Mouse (Mus musculus) adrenal gland (tissue): ENCODE results near the gene Sap25.

Source experiments
- intact Hi-C: fragments of 180-260 bp; cut with DNase I; formaldehyde crosslinking; loops from one replicate; pipeline ENCODE4 v1.15.1; 2025

The Sap25 gene

DNA sequence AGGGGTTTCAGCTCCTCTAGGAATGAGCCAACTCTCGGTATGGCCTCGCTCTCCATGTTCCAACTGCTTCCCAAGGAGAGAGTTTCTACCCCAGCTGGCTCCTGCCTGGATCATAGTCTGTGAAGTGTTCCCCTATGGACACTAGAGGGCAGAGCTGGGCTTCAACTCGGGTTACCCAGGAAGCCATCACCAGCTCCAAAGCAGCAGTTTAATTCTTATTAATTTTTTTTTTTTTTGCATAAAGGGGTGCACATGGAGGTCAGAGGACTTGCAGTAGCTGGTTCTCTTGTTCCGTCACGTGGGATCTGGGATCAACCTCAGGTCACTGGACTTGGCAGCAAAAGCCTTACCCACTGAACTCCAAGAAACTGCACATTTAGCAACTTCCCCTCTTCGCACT, 15.8 kb downstream of the Sap25 start:
- intact Hi-C loops: loop anchor here (2.0 to 5.0 kb wide), 2 partner anchors 85 to 100 kb away; partner anchors contain the start of gene Nyap1

DNA sequence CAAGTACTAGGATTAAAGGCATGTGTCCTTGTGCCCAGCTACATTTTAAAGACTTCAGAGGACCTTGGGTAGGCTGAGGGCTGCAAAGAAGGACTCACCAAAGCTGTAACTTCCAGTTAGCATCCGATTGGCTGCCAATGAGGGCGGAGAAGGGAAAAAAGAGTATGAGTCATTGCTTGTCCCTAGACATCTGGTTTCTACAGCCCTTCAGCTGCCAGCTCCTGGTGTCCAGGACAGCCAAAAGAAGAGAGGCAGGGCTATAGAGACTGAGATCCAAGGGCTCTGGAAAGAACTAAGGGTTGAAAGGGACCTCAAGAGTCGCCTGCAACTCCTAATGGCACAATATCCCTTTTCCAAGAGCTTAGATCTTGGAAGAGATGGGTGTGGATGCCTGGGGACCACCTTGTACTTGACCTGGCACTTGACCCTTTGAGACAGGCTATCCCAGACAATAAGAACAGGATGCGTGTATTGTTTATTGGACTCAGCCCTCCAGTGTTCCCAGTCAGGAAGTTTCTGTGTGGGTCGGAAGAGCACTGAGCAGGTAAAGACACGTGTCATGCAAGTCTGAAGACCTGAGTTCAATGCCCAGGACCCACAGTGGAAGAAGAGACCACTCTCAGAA, 19.0 kb downstream of the Sap25 start:
- intact Hi-C loops: no loop called here

DNA sequence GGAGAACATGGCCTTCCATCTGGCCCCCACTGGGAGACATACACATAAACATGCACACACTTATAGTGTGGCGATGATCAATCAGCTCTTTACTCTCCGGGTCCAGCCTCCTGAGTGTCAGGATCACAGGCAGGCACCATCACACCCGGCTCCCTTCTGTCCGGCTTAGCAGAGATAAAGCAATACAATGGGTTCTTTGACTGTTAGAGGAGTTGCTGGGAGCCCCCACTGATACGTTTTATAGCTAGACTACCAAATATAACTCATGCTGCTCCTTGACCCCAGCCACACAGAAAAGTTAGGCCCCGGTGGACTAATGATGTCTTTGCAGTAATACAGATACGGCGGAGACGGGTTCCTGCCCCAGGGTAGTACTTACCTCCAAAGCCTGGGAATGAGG, 21.9 kb downstream of the Sap25 start:
- intact Hi-C loops: no loop called here

DNA sequence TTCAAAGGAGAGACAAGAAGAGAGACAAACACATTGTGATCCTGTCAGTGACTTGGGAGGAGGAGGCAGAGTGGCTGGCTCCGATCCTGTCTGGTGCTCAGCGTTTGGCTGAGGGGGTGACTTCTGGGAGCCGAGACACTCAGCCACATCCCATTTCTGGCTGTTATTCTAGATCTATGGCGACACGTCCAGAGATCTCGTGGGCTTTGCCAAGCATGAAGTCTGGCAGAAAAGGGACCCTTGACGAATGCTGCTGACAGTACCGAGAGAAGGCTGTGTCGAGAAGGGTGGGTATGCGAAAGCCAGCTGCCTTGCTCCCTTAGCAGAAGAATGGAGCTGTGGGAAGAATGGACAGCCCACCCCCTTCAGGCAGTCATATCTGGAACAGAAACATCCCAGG, 27.8 kb downstream of the Sap25 start:
- intact Hi-C loops: no loop called here

DNA sequence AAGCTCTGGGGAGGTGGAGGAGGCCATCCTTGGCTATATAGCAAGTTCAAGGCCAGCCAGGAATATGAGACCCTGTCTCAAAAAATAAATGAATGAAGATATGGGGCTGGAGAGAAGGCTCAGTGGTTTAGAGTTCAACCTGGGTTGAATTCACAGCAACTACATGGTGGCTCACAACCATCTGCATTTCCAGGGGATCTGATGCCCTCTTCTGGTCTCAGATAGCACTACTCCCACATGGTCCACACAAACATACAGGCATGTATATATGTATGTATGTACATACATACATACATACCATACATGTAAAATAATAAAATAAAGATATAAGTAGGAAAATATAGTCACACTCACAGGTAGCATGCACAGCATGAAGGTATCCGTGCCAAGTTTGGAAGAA, 29.1 kb downstream of the Sap25 start:
- intact Hi-C loops: loop anchor here (5.0 kb wide), 1 partner anchor 47 kb away; no protein-coding TSS in a partner anchor

DNA sequence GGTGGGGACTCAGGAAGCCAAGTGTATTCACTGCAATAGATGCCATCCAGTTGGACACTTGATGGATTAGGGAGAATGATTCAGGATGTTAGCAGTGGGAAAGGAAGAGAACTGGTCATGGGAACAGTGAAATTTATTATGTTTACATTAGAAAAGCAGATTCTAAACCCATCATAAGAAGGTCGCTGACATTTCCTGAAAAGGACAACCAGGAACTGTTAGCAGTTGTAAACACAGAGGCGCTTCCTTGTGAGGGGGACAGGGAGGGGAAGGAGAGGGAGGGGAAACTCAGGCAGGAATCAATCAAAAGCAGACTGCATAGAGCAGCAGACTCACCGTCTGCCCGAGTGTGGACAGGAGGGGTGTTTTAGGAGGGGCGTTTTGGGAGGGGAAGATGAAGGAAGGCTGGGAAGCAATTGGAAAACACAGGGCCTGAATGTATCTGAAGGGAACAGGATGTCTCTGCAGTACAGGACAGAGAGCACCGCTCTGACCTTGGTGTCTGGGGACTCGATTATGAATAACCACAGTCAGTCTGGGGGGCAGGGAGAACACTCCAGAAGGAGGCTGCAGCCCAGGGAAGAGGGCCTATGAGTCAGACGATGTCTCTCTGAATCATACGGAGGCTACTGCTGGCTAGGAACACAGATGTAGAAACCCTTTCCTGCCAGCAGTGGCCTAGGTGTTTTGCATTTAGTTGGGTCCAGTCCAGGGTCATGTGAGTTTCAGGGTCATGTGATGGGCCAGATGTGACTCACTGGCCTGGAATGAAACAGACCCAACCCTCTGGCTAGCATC, 30.5 kb downstream of the Sap25 start:
- intact Hi-C loops: loop anchor here (5.0 kb wide), 1 partner anchor 46 kb away; no protein-coding TSS in a partner anchor

DNA sequence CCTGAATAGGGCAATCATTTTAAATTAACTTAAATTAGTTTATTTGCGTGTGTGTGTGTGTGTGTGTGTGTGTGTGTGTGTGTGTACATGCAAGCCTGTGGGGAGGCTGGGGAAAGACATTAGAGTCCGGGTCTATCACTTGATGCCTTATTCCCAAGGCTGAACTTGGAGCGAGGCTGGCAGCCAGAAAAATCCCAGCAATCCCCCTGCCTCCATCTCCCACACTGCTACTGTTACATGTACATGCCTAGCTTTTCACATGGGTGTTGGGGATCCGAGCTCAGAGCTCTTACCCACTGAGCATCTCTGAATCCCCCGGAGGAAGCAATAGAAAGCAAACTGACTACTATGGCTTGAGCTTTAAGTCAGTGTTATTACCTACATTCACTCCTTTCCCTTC, 31.2 kb downstream of the Sap25 start:
- intact Hi-C loops: loop anchor here (5.0 kb wide), 1 partner anchor 45 kb away; no protein-coding TSS in a partner anchor

DNA sequence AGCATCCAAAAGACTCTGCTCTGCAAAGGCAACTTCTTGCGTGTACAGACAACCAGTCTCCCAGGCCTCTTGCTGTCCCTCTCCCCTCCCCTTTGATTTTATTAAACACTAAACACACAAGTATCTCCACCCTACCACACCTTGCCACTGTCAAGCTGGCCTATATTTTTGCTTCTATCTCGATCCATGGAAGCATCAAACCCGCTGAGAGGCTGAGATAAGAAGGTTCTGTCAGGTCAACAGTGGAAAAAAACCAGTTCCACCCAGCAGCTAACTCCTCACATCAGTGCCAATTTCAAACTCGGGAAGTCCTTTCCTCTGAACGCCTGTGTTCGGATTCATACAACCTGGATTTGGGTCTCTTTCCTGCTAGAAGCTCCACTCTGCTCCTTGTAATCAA, 31.9 kb downstream of the Sap25 start:
- intact Hi-C loops: loop anchor here (5.0 kb wide), 1 partner anchor 44 kb away; no protein-coding TSS in a partner anchor

DNA sequence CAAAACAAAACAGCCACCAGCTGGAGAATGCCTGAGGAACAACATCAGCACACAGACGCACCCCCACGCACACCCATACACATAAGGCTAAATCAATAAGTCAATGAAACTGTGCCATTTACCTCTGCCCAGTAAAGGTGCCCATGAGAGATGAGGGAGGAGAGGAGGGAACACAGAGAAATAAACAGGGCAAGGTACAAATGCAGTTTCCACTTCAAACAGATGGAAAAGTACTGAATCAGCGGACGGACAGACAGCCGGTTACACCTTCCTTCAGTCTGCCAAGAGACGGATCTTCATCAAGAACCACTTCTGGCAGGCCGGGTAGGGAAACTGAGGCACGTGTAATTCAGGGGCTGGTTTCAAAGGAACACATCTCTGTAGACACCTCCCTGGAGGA, 33.7 kb downstream of the Sap25 start:
- intact Hi-C loops: loop anchor here (5.0 kb wide), 1 partner anchor 43 kb away; no protein-coding TSS in a partner anchor

DNA sequence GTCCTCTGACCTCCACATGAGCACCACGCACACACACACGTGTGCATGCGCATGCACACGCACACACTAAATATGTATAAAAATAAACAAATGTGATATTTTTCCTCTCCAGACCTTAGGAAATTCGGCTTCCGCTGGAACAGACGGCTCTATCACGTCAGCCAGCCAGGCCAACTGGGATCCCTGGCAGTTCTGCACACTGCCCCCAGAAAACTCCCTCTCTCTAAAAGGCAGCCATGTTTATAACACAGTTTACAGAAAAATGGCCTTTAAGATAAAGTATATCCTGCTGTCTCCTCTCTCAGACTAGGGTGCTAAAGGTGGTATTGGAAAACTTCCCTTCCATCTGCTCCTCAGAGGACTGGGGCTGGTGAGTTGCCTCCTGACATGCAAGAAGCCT, 36.7 kb downstream of the Sap25 start:
- intact Hi-C loops: no loop called here

DNA sequence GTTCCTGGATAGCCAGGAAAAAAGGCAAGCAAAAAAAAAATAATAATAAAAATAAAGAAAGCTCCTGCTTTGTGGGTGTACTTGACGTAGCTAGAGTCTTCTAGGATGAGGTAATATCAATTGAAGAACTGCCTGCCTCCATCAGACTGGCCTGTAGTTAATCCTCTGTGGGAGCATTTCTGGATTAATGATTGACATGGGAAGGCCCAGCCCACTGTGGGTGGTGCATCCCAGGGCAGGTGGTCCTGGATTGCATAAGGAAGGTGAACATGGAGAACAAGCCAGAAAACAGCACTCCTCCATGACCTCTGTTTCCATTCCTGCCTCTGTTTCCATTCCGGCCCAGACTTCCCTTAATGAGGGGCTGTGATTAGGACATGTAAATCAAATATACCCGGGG, 37.6 kb downstream of the Sap25 start:
- intact Hi-C loops: no loop called here

DNA sequence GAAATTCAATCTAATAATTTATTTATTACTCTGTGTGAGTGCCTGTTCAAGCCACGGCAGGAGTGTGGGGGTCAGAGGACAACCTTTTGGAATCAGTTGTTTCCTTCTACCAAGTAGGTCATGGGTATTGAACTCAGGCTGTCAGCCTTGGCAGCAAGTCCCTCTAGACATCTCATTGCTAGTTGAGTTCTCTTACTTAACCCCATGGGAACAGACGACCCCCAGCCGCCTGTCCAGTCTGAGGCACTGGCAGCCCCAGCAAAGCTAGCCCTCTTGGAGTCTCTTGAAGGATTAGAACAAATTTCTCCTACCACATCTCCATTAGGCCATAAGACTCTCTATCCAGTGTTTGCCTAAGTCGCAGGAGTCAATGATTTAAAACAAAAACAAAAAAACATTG, 38.6 kb downstream of the Sap25 start:
- intact Hi-C loops: no loop called here

DNA sequence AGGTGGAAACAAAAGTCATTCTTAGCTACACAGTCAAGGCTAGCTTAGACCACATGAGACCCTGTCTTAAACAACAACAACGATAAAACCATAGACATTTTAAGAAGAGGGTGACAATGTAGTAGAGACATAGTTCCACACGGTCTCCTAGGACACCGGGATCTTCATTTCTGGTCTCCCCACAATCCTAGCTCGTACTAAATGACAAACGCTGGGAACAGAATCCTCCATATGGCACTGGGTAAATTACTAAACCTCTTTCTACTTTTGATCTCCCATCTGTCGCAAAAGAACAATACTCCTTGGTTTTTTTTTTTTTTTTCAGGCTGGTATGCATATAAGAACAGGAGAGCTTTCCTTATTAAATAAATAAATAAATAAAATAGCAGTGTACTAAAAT, 41.4 kb downstream of the Sap25 start:
- intact Hi-C loops: no loop called here

DNA sequence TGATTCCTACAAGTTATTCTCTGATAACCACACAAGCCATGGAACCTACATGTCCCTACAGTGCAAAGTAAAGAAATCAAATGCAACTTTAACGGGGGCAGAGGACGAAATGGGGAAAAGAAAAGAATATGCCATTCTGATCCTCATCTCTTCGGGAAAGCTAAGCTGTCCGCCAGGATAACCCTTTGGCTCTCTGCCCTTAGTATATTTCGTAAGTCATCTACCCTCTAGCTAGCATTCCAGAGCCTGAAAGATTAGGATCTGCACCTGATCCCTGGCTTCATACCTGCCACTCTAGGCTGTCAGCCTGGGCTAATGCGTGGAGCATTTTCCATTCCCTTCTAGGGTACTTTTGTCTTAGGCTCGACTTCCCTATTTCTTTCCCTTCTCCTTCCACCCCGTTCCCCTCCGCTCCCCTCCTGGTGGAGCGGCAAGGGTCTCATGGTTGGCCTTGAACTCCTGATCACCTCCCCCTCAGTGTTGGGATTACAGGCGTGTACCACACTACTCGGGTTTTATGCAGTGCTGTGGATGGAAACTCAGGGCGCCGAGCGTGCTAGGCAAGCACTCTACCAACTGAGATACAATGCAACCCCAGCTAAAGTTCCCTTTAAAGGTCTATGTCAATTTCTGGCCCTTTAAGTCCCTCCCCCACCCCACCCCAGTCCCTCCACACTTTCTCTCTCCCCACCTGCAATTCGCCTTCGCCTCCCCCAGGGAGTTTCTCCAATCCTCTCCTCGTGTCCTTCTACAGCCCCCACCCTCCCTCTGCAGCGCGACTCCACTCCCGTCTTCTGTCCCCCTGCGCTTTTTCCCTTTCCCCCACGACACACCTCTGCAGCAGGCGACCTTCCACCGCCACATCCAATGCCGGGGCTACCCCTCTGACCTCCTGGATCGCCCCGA, 42.5 kb downstream of the Sap25 start:
- intact Hi-C loops: no loop called here

DNA sequence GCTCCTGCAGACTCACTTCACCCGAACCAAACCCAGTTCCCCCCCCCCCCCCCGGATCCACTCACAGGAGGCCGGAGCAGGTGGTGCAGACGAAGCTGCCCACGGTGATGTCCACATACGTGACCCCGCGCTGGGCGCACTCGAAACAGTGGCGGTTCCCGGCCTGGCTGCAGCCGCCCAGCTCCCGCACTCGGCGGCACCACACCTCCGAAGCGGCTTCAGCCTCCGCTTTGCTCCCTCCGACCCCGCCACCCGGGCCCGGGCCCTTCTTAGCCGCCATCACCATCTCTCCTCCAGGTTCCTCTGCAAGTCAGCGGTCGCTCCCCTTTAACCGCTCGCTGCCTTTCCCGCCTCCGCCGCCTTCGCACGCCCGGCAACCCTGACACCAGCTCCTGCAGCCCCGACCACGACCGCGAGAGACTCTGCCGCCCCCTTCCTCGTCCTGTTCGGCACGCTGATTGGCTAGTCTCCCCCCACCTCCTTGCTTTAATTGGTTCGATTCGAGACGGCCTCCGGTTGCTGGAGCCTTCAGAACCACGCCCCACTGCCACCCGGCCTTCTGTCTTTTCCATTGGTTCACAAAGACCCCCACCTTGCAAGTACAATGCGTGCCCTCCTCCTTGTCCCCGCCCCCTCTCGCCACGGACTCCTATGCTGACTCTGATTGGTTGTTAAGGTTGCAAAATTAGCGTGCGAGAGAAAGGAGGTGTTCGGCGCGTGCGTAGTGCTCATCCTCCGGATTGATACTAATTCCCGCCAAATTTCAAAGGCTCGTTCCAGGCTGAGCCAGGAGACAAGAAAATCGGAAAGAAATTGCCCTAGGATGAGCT, 43.4 kb downstream of the Sap25 start, which contains the start of gene Agfg2:
Agfg2 (minus strand) TSS at position 433 of the 830 bp plus-strand sequence.
- intact Hi-C loops: loop anchor here (5.0 kb wide), 1 partner anchor 63 kb away; the partner anchor contains the start of gene Tsc22d4

DNA sequence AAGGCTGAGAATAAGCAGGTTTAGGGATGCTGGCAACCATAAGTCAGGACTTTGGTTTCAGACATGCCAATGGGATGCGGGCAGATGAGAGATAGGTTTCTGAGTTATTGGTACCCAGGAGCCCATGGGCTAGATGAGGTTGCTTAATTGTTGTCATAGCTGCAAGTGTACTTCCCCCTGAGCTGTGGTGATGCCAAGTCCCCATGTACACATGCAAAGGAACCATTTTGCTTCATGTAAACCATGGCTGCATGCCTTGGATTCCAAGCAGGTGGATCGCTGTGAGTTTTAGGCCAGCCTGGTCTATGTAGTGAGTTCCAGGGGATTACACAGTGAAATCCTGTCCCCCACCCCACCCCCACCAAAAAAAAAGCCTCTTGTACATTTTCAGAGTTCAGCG, 44.5 kb downstream of the Sap25 start:
- intact Hi-C loops: loop anchor here (5.0 kb wide), 1 partner anchor 62 kb away; the partner anchor contains the start of gene Tsc22d4

DNA sequence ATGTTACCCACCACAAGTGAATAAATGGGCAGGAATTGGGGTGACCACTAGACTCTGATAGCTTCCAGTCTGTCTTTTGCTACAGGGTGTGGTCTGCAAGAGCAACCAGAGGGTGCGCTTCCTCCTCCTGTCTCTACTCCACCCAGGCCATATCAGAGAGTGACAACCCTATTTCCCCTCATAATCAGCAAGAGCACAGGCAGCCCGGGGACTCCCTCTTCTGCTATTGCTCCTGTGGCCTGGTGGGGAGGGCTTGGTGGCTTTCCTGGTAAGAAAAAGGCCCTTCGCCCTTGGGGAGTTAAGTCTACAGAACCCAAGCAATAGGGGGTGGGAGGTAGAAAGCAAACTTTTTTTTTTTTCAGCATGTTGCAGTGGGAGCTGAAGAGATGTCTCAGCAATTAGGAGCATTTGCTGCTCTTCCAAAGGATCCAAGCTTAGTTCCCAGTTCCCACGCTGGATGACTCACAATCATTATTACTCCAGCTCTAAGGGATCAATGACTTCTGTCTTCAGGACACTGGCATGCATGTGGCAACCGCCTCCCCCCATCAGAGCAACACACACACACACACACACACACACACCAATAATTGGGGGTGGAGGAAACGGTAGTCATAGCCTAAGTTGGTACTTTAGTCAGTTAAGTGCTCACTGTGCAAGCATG, 45.1 kb downstream of the Sap25 start:
- intact Hi-C loops: loop anchor here (5.0 kb wide), 1 partner anchor 61 kb away; the partner anchor contains the start of gene Tsc22d4

DNA sequence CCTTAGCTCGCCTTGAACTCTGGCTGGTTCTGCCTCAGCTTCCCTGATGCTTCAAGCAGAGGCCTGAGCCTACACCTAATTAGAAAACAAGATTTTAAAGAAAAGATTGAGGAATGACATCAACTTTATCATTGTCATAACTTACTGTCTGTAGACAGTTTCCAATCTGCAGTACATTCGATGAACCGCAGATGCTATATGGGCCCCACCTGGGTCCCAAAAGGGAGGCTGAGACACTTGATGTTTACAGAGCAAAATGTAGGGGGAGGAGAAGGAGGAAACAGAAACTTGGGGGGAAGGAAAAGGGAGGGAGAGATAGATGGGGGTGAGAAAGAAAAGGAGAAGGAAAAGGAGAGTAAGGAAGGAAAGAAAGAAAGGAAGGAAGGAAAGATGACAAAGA, 48.8 kb downstream of the Sap25 start:
- intact Hi-C loops: loop anchor here (5.0 kb wide), 1 partner anchor 57 kb away; the partner anchor contains the start of gene Tsc22d4

DNA sequence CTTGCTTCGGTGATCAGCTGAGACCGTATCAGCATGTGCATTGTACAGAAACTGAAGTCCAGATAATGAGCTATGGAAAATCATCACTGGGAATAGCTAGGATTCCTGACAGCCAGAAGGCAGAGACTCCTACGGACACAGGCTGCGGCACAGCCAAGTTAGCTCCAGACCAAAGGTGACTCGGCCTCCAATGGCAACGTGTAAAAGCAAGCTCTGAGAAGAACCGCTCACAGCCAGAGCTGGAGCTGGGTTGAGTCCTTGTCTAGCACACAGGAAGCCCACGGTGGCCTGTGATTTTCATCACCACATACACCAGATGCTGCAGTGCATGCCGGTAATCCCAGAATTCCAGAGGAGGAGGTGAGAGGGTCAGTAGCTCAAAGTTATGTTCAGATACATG, 49.4 kb downstream of the Sap25 start:
- intact Hi-C loops: no loop called here

DNA sequence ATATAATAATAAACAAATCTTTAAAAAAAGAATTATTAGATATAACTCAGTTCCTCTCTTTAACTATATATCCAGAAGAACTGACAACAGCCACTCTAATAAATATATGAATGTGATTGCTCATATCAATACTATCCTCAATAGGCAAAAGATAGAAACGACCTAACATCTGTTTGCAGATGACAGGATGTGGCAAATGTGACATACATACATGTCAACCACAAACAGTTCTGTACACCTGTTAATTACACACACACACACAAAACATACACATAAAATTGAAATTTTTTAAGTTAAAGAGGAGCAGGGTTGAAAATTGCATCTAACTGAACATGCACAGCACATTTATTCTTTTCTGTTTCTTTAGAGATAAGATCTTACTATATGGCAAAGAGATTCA, 50.7 kb downstream of the Sap25 start:
- intact Hi-C loops: no loop called here
